Mouse (Mus musculus) erythroblast, embryonic 14.5 days (primary cell): ENCODE measurements around the gene 3300002I08Rik. TPM values are rescaled to one million over a fixed set of nuclear protein-coding genes. Genes with fewer than 3 reads are reported as not detected.
"Not testable (repeated sequence)": the region's sequence is repeated elsewhere in the genome, so short reads cannot be mapped to it uniquely, and the experiment has no call there.

Source experiments
- H3K27me3 ChIP-seq: 2 replicates; pipeline ENCODE4 v1.6.1; 2012; ENCODE audit warnings: inconsistent platforms; ENCODE audit not compliant: control insufficient read depth
- H3K36me3 ChIP-seq: 2 replicates; pipeline ENCODE4 v1.6.1; 2012; ENCODE audit warnings: mild to moderate bottlenecking, inconsistent platforms; ENCODE audit not compliant: control insufficient read depth
- H3K4me1 ChIP-seq: 2 replicates; pipeline ENCODE4 v1.6.1; 2012; ENCODE audit warnings: inconsistent platforms; ENCODE audit not compliant: control insufficient read depth
- H3K4me3 ChIP-seq: replicated peaks from 2 replicates; pipeline ENCODE3; 2012; ENCODE audit warnings: moderate library complexity, mild to moderate bottlenecking, inconsistent platforms
- H3K9me3 ChIP-seq: 2 replicates; pipeline ENCODE4 v1.6.1; 2012; ENCODE audit warnings: low read length, inconsistent platforms, mixed read lengths; ENCODE audit not compliant: control insufficient read depth
- GATA1 ChIP-seq: IDR thresholded peaks from 2 replicates; pipeline ENCODE4 v1.6.1; 2012; ENCODE audit warnings: low read length, inconsistent platforms, mixed read lengths
- TAL1 ChIP-seq: IDR thresholded peaks from 3 replicates; pipeline ENCODE4 v1.6.1; 2012; ENCODE audit warnings: low read length, inconsistent platforms, mixed read lengths
- polyA plus RNA-seq: library from polyadenylated mRNA; stranded (reverse); fragments of >175 nt; gene quantifications from 2 replicates; pipeline ENCODE4 v1.2.3, GENCODE M21; 2012

The 3300002I08Rik gene
- not detected in 2 replicates for polyA plus RNA-seq

DNA sequence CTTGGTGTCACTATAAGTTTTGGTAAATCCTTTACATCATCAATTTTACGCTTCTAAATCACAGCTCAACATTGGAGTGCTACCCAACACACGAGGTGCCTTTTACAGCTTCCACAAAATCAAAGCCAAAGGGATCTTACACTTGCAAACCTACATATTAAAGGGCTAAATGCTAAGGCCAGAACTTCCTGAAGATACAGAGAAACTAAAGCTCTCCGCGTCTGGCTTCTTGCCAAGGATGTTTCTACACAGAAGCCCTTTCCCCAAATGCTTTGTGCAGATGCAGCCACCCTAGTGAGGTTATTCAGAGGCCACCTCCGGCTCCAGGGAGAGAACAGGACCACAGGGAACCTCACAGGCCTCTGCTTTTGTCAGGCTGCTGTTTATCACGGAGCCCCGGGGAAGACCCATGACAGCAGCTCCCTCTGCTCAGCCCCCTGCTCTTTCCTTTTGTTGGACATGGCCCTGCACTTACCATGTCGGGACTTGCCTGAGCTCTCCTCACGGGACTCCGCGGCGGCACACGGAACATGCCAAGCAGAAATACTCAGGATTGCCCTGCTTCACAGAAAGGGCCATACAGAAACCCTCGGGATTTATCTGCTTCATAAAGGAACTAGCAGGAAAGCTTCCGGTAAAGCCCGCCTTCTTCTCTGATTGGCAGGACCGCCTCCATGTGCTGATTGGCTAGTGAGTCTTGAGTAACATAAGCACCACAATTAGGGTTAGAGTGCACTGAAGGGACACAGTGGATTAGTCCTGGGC is at the start of gene 3300002I08Rik:
TSS of gene 3300002I08Rik (minus strand) at position 653 of the 765 bp plus-strand sequence.
- H3K4me1 ChIP-seq, H3K36me3 ChIP-seq, H3K27me3 ChIP-seq, H3K9me3 ChIP-seq: not testable (repeated sequence)
- H3K4me3 ChIP-seq = peak within 1 kb of the TSS; percentile 64

DNA sequence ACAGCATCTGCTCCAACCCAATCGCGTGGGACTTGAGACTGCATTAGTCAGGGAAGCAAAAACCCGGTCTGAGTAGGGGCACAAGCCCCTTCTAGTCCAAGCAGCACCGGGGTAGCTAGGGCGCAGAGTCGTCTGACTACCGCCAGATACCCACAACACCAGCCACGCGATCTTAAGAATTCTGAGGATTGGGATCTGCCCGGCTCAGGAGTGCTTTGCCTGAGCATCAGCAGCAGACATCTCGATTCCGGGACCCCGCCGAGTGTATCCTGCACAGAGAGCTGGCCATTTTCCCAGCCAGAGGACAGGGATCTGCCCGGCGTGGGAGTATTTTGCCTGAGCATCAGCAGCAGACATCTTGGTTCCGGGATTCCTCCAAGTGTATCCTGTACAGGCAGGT is 49.6 kb upstream of the 3300002I08Rik start:
- H3K4me1 ChIP-seq, H3K27me3 ChIP-seq, H3K36me3 ChIP-seq, H3K4me3 ChIP-seq: not testable (repeated sequence)
- peaks cover 13% of the 10 kb centered on the region for H3K9me3 ChIP-seq

DNA sequence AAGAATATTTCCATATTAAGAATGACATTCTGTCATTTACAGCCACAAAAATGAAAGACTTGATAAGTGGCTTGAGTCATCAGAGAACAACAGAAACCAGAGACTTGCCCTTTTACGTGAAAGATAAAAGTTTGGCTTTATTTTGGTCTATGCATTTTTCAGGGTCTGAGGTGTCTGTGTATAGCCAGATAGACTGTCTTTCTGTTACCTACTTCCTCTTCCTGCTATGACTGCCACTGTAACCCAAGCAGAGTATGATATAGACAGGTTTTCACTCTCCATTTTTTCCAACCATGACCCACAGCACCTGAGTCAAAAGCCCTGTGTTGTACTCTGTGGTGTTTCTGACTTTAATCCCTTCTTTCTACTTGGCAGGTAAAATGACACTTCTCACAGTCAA is 27.6 kb upstream of the 3300002I08Rik start:
- H3K9me3 ChIP-seq = peaks cover 8% of the 10 kb centered on the region; the same call in 1 of the 2 replicates
- no peaks in the 10 kb centered on the region for H3K36me3 ChIP-seq
- no peak for TF ChIP-seq GATA1
- TF ChIP-seq TAL1 = no peak
- H3K27me3 ChIP-seq = no peaks in the 10 kb centered on the region
- no peak overlapping the region for H3K4me3 ChIP-seq
- no peaks in the 10 kb centered on the region for H3K4me1 ChIP-seq

DNA sequence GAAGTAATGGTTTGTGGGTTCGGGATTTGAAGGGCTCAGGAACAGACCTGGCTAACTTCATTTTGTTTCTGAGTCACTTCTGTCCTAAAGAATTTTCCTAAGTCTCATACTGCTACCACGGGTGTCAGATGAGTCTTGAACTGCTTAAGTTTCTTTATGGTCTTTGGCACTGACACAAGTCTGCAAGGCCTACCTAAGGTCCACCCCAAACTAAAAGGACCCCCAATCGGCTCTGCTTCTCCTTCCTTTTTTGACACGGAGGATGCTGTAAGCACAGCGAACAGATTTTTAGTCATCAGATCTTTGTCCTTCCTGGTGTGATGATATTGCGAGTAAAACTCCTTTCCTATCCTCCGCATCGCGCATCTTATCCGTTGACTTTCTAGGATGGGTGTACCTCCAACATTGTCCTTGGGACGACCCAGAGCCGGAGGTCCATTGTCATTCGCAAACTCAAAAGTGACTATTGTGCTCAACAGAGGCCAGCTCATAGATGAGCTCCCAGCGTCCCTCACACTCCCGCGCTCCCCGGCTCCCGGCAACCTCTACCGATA is 23.1 kb upstream of the 3300002I08Rik start:
- H3K36me3 ChIP-seq, H3K27me3 ChIP-seq, H3K4me1 ChIP-seq, H3K4me3 ChIP-seq: not testable (repeated sequence)
- H3K9me3 ChIP-seq = peaks cover 11% of the 10 kb centered on the region; the same call in 1 of the 2 replicates

GRCm38 (mm10) chr2:150362878-150363229 is 289 bp upstream of the 3300002I08Rik start:
- TF ChIP-seq TAL1 (no peak), GATA1 (no peak)
- no peaks in the 10 kb centered on the region for H3K36me3 ChIP-seq
- H3K9me3 ChIP-seq = no peaks in the 10 kb centered on the region
- peak overlapping the region; percentile 64 for H3K4me3 ChIP-seq
- peaks cover 4% of the 10 kb centered on the region for H3K4me1 ChIP-seq
- H3K27me3 ChIP-seq = no peaks in the 10 kb centered on the region

DNA sequence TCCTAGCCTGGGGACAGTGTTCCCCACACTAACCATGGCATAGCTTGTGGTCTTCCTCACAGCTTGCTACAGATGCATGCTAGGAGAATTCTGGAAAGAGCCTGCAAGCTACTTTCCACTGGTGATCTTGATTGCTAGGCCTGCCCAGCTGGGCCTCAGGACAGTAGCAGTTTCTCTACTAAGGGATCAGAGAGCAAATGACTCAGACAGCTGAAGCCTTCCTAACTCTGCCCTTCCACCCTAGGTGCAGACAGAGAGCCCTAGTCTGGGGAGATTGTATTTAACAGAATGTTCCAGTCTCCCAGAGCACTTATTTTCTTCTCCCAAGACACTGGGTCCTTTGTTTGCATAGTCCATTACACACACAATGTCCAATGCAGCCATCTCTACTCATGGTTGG is 5.4 kb downstream of the 3300002I08Rik start:
- H3K27me3 ChIP-seq, H3K9me3 ChIP-seq, H3K36me3 ChIP-seq, H3K4me3 ChIP-seq, H3K4me1 ChIP-seq: not testable (repeated sequence)

GRCm38 (mm10) chr2:150323402-150323801 is 39.2 kb downstream of the 3300002I08Rik start, which contains the start of gene Gm10130:
Gene Gm10130, plus strand, starts transcription at chr2:150323702.
- peaks cover 10% of the 10 kb centered on the region for H3K36me3 ChIP-seq
- H3K4me1 ChIP-seq = no peaks in the 10 kb centered on the region
- no peak within 1 kb of the TSS for H3K4me3 ChIP-seq
- TF ChIP-seq TAL1 (no peak), GATA1 (no peak)
- H3K27me3 ChIP-seq = no peaks in the 10 kb centered on the region
- peaks cover 12% of the 10 kb centered on the region for H3K9me3 ChIP-seq

- TF ChIP-seq TAL1 (no peak), GATA1 (no peak)
- Histone ChIP-seq H3K36me3 (peaks cover 2% of the 10 kb centered on the region), H3K9me3 (peaks cover 12% of the 10 kb centered on the region), H3K4me1 (no peaks in the 10 kb centered on the region), H3K27me3 (no peaks in the 10 kb centered on the region), H3K4me3 (no peak overlapping the region)
Observed at GRCm38 (mm10) chr2:150318973-150319372, 43.6 kb downstream of the 3300002I08Rik start.

GRCm38 (mm10) chr2:150316140-150316539 is 46.4 kb downstream of the 3300002I08Rik start:
- peaks cover 3% of the 10 kb centered on the region; the same call in 1 of the 2 replicates for H3K4me1 ChIP-seq
- no peaks in the 10 kb centered on the region for H3K27me3 ChIP-seq
- no peak overlapping the region for H3K4me3 ChIP-seq
- peaks cover 2% of the 10 kb centered on the region for H3K36me3 ChIP-seq
- H3K9me3 ChIP-seq = peaks cover 12% of the 10 kb centered on the region
- TF ChIP-seq GATA1 (no peak), TAL1 (no peak)

DNA sequence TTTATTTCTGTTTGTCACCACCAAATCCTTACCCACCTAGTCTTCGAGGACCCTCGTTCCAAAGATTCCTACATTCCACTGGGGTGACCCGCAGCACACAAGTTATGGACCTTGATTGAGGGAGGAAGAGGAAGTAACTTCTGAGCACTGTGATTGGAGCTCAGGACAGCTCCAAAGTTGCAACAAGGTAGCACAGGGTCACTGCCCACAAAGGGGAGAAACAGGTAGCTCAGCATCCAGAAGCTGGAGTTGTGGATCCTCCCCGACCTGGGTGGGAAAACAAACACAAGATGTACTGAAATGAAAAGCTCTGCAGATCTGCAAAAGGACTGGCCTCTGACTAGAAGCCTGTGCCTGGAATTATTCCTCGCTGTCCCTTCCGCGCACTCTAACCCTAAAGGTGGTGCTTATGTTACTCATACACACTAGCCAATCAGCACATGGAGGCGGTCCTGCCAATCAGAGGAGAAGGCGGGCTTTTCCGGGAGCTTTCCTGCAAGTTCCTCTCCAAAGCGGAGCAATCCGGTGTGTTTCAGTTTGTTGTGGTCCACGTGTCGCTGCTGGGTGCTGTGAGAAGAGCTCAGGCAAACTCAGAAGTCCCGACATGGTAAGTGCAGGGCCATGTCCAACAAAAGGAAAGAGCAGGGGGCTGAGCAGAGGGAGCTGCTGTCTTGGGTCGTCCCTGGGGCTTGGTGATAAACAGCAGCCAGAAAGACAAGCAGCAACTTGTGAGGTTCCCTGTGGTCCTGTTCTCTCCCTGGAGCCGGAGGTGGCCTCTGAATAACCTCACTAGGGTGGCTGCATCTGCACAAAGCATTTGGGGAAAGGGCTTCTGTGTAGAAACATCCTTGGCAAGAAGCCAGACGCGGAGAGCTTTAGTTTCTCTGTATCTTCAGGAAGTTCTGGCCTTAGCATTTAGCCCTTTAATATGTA is 51.3 kb downstream of the 3300002I08Rik start:
- H3K4me3 ChIP-seq = peak overlapping the region; percentile 71
- not testable (repeated sequence) for H3K27me3 ChIP-seq, H3K36me3 ChIP-seq

More for the DNA sequence above, 51.3 kb downstream of the 3300002I08Rik start:
- H3K4me1 ChIP-seq, H3K9me3 ChIP-seq: not testable (repeated sequence)
